Mouse (Mus musculus): ENCODE results near the gene Scg5.

The Scg5 gene

DNA sequence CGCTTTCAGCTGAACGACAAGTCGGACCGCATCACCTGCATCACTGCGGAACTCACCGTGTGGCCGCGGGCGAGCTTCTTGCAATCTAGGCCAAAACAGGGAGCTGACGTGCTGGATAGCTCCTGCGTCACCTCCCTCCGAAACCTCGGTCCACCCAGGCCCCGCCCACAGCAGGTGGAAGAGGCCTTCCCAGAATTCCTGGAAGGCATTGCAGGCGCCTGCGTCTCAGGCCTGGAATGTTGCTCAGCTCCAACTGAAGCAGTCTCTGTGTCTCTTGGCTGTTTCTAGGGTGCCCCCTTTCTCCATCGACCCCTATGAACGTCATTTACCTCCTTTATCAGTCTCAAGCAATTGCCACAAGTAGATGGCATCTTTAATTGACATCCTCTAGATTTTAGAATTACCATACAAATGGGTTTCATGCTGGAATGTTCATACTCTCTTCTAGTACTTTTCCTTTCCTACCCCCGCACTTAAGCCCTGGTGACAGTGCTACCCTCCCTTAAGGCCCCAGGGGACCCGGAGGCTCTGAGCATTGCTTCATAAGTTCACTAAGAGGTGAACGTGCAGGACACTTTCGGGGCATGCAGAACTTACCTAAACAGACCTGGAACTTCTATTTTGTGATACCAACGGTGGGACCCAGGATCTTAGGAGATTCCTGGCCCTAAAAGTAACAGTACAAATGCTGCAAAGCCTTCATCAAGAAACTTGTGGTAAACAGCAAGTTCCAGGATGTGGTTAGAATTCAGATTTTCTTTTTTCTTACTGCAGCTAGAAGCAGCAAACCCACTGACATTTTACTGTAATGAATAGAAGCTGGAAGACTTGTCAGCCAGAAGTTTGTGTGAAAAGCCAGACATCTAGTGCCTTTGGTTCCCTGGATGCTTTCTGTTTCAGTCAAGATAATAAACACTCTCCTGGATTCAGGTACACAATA, at the start of gene Scg5:
Scg5 (minus strand) TSS at position 179 of the 940 bp plus-strand sequence.
- in situ Hi-C loops (cut with MboI, MseI) = loop anchor here (25.0 kb wide), 3 partner anchors 283 to 1758 kb away; partner anchors contain the start of genes BC052040, Gm21985, Nop10 and Nutm1

DNA sequence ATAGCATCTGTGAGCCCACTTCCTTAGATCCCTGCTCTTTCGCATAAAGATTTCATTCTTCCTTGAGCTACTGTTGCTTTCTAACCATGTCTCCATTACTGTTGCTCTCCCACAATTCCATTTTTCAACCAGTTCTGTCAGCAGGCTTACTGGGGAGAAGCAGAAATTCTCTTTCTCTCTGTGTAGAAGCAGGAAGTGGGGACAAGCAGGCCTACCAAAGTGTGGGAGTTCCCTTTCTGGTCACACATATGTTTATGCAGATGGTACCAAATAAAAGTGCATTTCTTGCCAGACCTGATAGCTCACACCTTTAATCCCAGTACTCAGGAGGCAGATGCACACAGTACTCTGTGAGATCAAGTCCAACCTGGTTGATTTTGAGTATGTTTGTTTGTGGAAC, 41.2 kb upstream of the Scg5 start:
- in situ Hi-C loops (cut with MboI, MseI) = no loop called here

DNA sequence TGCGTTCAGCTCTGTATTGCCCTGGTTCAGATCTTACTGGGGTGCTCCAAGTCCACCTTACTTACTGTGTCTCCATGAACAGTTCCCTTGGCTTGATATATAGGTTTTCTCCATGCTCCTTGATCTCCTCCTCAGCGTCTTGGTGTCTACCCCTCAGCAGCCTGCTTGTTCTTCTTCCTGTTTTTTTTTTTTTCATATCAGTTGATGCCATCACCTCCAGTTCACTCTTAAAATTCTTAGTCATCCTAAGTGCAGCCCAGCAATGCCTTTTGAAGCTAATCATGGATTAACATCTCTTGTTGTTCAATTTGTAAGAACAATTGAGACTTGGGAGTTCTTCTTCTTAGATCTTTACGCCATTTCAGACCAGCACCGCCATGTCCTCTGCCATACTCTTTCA, 39.5 kb upstream of the Scg5 start:
- in situ Hi-C loops (cut with MboI, MseI) = no loop called here

DNA sequence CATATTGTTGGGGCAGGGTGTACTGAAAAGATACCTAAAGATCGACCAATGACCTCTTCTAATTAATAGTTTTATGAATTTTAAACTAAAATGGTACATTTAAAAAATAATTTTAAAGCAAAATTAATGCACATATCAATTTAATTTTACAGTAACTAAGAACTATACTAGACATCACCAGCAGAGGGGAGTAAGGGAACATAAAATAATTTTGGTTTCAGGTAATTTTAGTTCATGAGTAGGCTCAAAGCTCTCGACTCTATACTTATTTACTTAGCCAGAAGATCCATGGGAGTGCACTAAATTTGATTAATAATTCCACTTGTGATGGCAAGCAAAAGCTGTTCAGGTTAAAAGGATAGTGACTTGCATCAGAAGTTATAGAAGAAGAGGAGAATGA, 37.2 kb upstream of the Scg5 start:
- in situ Hi-C loops (cut with MboI, MseI) = no loop called here

DNA sequence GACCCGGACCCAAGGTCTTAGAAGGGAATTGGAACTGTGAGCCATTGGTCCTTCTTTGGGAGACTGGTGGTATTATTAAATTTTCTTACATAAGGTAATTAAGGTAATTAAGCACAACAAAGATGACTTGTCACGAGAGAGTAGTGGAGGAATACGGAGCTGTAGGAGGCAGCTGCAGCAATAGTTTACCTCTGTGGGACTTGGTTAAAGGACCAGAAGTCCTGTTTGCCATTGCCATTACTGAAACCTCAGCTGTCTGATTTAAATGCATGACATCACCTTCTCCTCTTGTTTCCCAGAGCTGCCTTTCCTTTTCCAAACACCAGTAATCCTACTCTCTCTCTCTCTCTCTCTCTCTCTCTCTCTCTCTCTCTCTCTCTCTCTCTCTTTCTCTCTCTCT, 20.2 kb upstream of the Scg5 start:
- in situ Hi-C loops (cut with MboI, MseI) = loop anchor here (10.0 to 25.0 kb wide), 4 partner anchors 263 to 1738 kb away; partner anchors contain the start of genes BC052040, Gm21985, Nop10 and Nutm1

DNA sequence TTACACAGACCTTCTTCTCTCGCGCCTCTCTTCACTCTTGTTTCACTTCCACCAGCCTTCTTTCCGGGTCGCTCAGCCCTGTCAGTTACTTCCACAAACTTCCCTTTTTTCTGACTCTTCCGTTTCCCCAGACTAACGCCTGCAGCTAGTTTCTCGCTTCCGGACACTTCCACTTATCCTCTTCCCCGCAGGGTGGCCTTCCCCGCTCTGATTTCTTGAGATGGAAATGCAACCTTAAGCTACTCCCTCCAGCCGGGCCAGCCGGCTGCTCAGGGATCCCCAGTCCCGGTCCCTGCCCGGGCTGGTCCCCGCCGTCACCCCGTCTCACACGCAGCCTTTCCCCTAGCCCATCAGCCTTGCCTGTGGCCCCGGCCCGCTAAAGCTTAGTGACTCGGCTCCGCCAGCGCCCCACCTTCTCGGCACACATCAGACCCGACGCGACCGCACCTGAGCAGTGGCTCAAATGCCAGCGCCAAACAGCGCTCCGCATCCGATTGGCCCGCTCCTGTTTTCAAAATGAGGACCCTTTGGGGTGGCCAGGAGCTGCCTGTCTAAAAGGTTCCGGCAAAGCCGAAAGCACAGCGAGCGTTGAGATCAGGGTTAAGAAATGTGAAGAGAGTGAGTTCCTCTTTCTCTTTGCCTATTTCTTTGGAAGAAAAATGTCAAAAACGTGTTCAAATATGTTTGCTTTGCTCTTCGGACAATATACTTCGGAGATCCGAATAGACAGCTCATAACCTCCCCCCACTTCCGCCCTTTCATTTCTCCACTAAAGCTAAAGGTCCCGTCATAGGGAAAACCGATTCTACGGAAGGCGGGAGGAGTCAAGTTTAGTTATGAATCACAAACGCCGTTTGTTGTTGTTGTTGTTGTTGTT, 19.6 kb upstream of the Scg5 start, which contains the start of gene Arhgap11a:
Arhgap11a (minus strand) TSS at position 417 of the 877 bp plus-strand sequence.
- in situ Hi-C loops (cut with MboI, MseI) = loop anchor here (10.0 to 25.0 kb wide), 4 partner anchors 264 to 1739 kb away; partner anchors contain the start of genes BC052040, Gm21985, Nop10 and Nutm1

DNA sequence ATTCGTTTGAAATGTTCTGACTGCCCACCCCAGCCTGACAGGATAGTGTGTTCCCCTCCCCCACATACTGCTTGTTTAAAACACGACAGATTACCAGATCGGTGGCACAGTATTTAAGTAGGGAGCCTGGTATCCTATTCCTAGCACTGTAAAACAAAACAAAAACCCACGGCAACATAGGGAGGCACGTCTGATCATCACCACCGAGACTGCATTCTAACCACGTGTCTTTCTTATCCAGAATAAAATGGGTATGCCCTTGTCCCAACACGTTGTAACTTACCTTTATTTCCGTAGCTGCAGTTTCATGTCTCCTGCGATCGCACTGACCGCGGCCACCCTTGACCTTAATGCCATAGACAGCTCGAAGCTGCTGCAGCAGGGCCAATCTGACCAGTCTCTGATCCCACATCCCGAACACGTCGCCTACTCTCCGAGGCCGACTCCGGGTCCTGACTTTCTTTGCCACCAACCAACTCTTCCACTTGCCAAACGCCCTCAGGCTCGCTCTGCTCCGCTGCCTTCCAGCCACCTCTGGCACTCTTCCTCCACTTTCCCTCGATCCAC, 18.8 kb upstream of the Scg5 start:
- in situ Hi-C loops (cut with MboI, MseI) = loop anchor here (10.0 to 25.0 kb wide), 4 partner anchors 265 to 1740 kb away; partner anchors contain the start of genes BC052040, Gm21985, Nop10 and Nutm1

DNA sequence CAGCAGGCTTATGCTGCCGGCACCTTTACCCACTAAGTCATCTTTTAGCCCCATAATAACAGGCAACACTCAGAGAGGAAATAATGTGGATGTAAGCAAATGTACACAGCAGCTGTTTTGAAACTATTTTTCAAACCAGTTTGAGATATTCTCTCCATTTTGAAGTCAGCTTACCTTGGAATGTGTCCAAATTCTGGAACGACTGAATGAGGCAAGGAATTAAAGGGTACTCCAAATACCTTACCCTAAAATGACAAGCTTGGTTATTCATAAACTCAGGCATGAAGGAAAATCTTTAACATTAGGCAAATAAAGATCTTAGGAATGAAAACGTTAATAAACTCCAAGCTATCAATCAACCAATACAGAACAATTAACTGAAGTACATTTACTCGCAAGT, 16.2 kb upstream of the Scg5 start:
- in situ Hi-C loops (cut with MboI, MseI) = loop anchor here (10.0 to 25.0 kb wide), 4 partner anchors 267 to 1742 kb away; partner anchors contain the start of genes BC052040, Gm21985, Nop10 and Nutm1

DNA sequence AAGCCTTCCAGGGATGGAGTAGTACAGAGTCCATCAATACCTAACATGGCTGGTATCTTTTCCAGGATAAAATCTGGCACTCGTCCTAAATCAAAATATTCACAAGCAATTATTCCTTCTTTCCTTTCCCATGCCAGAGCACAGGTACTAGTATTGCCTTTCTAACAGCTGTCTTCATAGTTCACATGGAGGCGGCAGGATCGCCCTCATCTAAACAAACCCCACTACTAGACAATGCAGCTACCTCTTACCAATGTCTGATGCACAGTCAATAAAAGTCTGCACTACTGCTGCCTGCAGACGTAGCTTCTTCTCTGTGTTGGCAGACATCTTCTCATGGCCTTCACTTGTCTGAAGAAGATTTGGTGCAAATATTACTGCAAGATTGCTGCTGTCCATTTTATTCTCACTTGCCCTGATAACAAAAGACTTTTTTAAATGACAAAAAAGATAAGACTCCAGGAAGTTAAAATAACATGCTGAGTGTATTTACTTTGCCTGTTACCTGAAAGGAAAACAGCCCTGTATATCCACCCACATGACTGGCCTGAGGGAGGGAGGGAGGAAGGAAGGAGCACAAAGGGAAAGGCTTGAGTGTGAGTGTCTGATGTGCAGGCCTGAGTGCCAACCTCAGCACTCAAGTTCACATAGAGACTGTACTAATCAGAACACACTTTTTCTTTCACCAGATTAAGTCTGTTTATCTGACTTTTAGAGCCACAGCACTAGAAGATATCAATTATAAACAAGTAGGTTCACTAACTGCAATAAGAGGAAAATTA, 12.9 kb upstream of the Scg5 start:
- in situ Hi-C loops (cut with MboI, MseI) = loop anchor here (10.0 to 25.0 kb wide), 4 partner anchors 270 to 1745 kb away; partner anchors contain the start of genes BC052040, Gm21985, Nop10 and Nutm1

DNA sequence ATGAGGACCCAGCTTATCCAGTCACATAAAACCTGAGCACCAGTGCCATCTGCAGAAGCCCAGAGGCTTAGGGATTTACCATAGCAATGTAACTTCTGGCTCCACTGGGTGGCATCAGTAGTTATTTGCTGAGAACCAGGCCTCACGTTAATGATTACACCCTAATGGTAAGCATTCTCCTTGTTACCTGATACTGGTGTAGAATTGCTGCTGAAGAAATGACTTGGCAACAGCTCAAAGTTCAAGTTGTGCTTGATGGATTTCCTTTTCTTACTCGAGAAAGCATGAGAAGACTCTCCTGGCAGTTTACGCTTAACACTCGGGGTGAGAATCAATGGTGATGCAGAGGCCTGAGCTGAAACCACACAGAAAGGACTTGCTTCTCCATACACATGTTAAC, 10.6 kb upstream of the Scg5 start:
- in situ Hi-C loops (cut with MboI, MseI) = loop anchor here (25.0 kb wide), 3 partner anchors 273 to 1748 kb away; partner anchors contain the start of genes BC052040, Gm21985, Nop10 and Nutm1

DNA sequence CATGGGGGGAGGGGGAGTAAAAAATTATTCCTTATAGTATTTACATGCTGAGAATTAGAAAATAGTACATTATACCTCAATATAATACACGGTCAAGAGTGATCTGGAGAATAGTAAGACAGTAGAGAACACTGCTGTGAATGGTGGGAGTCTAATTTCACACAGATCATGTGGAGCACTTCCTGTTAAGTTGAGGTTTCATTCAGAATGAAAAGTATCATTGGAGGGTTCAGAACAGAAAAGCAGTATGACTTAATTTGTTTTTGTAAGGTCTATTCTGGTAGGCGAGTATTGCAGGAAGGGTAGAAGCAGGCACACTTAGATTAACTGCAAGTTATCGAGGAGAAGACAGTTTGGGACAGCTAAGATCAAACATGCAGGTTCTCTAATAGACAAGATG, 6.3 kb upstream of the Scg5 start:
- in situ Hi-C loops (cut with MboI, MseI) = loop anchor here (25.0 kb wide), 3 partner anchors 277 to 1752 kb away; partner anchors contain the start of genes BC052040, Gm21985, Nop10 and Nutm1

DNA sequence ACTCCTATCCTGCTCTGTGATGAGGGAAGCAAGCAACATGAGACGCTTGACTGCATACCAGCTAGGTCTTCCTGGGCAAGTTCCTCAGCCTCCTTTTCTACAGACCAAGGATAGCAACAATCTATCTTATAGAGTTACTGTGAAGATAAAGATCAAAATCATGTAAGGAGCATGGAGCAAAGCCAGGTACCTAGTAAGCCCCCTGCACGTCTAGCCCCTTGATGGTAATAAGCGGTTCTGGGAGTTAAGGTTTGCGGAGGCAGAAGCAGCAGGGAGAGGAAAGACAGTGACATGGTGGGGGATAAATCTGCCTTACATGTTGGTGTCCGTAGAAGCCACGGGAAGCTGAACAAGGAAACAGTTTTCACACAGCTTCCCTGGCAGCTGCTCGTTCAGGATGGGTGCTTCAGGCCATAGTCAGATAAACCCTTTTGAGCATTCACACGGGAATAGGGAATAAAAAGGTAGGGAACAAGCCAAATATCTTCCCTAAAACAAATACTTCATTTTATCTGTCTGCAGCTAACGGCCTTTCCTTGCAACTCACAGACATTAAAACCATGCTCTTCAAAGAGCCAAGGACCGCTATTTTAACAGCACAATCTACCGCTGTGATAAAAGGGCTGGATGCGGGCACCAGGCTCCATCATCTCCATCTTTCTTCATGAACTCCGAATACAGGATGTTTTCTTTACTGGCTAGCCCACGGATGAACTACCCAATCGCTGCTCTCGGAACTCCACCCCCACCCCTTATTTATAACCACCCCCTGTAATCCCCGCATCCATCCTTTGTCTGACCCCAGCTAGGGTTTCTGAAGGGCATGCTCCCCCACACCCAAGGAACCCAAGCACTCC, 607 bp downstream of the Scg5 start:
- in situ Hi-C loops (cut with MboI, MseI) = loop anchor here (25.0 kb wide), 3 partner anchors 284 to 1759 kb away; partner anchors contain the start of genes BC052040, Gm21985, Nop10 and Nutm1

DNA sequence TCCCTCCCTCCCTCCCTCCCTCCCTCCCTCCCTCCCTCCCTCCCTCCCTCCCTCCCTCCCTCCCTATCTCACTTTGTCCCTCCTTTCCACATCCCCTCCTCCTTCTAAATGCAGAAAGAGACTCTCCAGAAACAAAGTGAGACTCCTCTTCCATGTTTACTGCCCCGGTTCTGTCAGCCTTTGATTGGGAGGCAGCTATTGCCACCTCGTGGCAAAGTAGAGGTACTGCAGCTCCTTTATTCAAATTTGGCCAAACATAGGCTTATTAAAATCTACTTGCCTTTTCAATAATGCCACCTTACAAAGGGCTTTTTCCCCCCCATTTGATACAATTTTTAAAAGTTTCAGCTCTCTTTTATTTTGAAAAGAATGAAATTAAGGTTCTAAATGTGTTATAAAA, 5.0 kb downstream of the Scg5 start:
- in situ Hi-C loops (cut with MboI, MseI) = no loop called here

DNA sequence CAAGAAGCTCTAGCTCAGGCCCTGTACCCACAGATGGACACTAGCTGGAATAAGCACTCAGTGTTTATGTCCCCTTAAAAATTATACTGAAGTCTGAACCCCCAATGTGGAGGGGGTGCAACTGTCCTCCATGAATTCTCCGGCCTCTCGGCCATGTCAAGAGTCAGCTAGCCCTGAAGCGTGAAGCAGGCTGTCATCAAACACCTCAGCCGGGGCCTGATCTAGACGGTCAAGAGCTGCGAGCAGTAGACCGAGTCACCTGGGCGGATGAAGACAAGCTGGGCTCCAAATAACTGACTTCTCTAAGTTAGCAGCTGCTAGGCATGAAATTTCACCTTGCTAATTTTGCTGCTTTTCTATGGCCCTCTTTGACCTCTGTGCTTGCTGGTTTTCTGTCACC, 6.6 kb downstream of the Scg5 start:
- in situ Hi-C loops (cut with MboI, MseI) = no loop called here

DNA sequence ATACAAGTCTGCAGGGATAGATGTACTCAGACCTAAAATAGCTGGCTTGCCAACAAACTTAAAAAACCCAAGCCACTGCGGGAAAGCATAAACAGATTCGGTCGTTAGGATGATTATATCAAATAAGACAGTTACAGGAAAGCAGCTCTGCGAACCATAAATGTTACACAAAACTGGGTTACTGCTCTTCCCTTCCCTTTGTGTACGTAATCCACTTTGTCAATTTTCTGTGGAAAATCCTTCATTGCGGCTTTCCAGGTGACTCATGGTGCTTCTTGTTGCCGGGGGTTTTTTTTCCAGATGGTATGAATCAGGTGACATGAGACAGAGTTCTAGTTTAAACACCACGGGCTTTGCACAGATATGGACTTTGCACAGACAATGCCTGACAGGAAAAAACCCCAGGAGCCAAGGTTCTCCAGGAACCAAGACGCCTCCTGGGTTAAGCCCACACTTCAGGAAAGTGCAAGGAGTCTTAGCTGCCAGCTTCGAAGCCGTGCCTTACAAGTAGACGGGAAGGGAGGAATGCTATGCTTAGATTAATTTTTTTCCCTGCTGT, 7.7 kb downstream of the Scg5 start:
- in situ Hi-C loops (cut with MboI, MseI) = no loop called here

DNA sequence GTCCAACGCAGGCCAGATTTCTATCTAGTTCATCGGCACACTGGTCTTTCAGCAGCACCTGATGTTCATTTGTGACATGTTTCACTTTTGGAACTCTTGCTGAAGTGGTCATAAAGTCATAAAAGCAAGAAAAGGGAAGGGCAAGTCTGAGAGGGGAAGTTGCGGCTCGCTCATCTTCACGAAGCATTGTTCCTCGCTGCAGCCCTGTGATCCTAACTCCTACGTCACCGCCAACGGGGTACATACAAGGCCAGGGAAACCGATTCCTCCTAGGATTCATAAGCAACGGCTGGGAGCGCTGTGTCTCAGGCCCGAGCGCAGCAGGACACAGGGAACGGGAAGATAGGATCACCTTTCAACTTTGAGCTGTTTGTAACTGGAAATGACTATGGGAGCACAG, 8.8 kb downstream of the Scg5 start:
- in situ Hi-C loops (cut with MboI, MseI) = no loop called here

DNA sequence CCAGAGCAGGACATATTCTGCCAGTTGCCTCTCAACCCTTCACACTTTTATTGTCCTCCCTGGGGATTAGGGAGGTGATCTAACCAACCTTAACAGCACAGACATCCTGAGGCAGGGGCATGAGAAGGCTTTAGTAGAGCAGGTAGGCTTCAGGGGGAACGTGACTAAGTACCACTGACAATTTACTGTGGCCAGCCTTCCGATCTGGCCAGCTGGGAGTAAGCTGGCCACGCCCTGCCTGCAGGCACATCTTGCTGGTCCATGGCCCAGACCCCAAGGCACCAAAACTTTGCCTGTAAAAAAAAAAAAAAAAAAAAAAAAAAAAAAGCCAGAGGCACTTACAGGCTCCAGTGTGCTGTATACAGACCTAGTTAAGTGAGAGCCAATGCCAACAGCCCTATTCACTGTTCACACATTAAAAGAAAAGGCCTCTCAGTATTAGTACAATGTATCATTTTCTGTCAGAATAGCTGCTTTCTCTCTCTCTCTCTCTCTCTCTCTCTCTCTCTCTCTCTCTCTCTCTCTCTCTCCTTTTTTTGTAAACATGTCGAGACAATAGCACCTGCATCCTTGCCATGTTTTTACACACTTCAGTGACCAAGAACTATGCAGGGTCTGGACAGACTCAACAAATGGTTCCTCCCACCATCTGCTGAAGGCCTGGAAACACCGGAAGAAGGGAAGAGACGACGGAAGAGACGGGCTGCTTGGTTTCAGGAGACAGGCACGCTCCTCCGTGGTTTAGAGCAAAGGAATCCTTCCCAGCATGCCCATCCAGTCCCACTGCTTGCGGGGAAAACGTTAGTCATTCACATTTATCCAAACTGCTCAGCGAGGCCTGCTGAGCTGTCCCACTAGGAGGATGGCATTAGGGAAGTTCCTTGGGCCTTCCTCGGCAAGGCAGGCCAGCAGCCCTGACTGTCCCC, 11.0 kb downstream of the Scg5 start:
- in situ Hi-C loops (cut with MboI, MseI) = no loop called here

DNA sequence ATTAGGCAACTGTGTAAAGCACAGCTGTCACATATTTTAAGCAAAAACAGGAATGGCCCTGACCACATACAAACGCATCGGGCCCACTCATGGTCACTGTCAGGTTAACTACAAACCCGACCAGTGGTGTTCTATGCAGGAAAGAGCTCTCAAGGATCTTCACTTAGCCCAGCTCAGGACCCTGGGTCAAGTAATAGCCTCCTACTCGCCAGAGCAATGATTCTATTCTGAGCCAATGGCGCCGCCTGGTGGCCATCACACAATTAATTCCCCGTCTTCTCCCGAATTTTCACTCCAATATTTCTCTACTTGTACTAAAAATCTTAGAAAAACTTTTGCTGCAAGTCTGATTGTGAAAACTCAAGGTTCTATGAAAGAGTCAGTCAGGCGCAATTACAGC, 21.3 kb downstream of the Scg5 start:
- in situ Hi-C loops (cut with MboI, MseI) = loop anchor here (10.0 kb wide), 1 partner anchor 313 kb away; no protein-coding TSS in a partner anchor

Data from T-helper 2 cell (primary cell).